Mouse (Mus musculus) forebrain, embryonic 10.5 days (tissue): Measurements from ENCODE around the gene Prelp. TPM values are rescaled to one million over a fixed set of nuclear protein-coding genes. Genes with fewer than 3 reads are reported as not detected.

ENCODE experiments used
- DNase-seq: peaks from one replicate; pipeline ENCODE4 v3.0.0-alpha.2; 2017; ENCODE audit warnings: low spot score; ENCODE audit errors: extremely low spot score
- H3K27ac ChIP-seq: fragments of 300-500 bp; sonication (generic); 2 replicates; pipeline ENCODE4 v1.5.1; 2016; ENCODE audit warnings: mild to moderate bottlenecking
- H3K27me3 ChIP-seq: fragments of 300-500 bp; sonication (generic); 2 replicates; pipeline ENCODE4 v1.6.1; 2016; ENCODE audit warnings: mild to moderate bottlenecking; ENCODE audit not compliant: poor library complexity, severe bottlenecking
- H3K36me3 ChIP-seq: fragments of 300-500 bp; sonication (generic); replicated peaks from 2 replicates; pipeline ENCODE4 v1.6.1; 2016; ENCODE audit warnings: mild to moderate bottlenecking, moderate library complexity
- H3K4me1 ChIP-seq: fragments of 300-500 bp; sonication (generic); 2 replicates; pipeline ENCODE4 v1.6.1; 2016
- H3K4me3 ChIP-seq: fragments of 300-500 bp; sonication (generic); 2 replicates; pipeline ENCODE4 v1.5.1; 2016; ENCODE audit warnings: mild to moderate bottlenecking, moderate library complexity
- H3K9me3 ChIP-seq: fragments of 300-500 bp; sonication (generic); 2 replicates; pipeline ENCODE4 v1.6.1; 2016; ENCODE audit warnings: mild to moderate bottlenecking, moderate library complexity
- WGBS: fragments of 180-500 bp; shearing (Covaris S2); methylation state at CpG from one replicate; pipeline ENCODE4 v1.1.7; 2016; 5-methylcytosine and 5-hydroxymethylcytosine counted together
- polyA plus RNA-seq: library from polyadenylated mRNA; unstranded; fragments of >200 nt; fragmentation: Nextera tagmentation; extraction: Ambion mirVana; gene quantifications from 2 replicates; pipeline ENCODE4 v1.2.1, GENCODE M21; 2016

The Prelp gene
- polyA plus RNA-seq, 1 experiment from 2014 or later, result 0.90 TPM

DNA sequence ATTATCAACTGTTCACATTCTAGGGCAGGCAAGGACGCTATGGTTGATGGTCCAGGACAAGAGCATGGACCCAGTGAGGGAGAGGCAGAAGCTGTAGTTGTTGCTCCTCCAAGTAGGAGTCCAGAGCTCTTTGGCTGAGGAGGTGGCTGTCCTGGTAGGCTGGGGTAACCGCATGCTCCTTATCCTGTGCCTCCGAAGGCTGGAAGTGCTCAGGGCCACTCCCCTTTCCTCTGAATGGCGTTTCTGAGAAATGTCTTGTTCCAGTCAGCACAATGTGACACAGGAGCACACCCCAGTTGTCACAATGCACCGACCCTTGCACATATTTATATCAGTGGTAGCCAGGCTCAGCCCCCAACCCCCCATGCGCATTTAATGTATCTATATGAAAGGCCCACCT is 30.4 kb upstream of the Prelp start:
- H3K27me3 ChIP-seq, result no peaks in the 10 kb centered on the region
- H3K27ac ChIP-seq, result 0 out of 2 replicates have a peak overlapping the region, but pooled peaks have one; percentile 51
- H3K9me3 ChIP-seq, result no peaks in the 10 kb centered on the region
- H3K36me3 ChIP-seq, result no peaks in the 10 kb centered on the region
- no peak for DNase-seq
- no peak overlapping the region for H3K4me3 ChIP-seq
- 68% methylated on average over 6 of the region's 6 CpGs for WGBS
- peaks cover 13% of the 10 kb centered on the region for H3K4me1 ChIP-seq

GRCm38 (mm10) chr1:133950061-133950782 is 29.0 kb upstream of the Prelp start:
- Histone ChIP-seq H3K27me3 (no peaks in the 10 kb centered on the region), H3K4me3 (no peak overlapping the region), H3K9me3 (no peaks in the 10 kb centered on the region), H3K4me1 (peaks cover 13% of the 10 kb centered on the region), H3K36me3 (no peaks in the 10 kb centered on the region), H3K27ac (no peak overlapping the region)
- no peak for DNase-seq
- 77% methylated on average over 7 of the region's 7 CpGs for WGBS

GRCm38 (mm10) chr1:133945106-133945505 is 23.9 kb upstream of the Prelp start:
- no peak for DNase-seq
- no peaks in the 10 kb centered on the region for H3K27me3 ChIP-seq
- H3K36me3 ChIP-seq, result no peaks in the 10 kb centered on the region
- no peak overlapping the region for H3K4me3 ChIP-seq
- no peaks in the 10 kb centered on the region; the same call in 1 of the 2 replicates for H3K4me1 ChIP-seq
- peaks cover 11% of the 10 kb centered on the region; the same call in 1 of the 2 replicates for H3K9me3 ChIP-seq
- no peak overlapping the region for H3K27ac ChIP-seq
- WGBS, result 90% methylated on average over 3 of the region's 3 CpGs

GRCm38 (mm10) chr1:133941904-133942303 is 20.7 kb upstream of the Prelp start:
- 90% methylated on average over 3 of the region's 3 CpGs for WGBS

GRCm38 (mm10) chr1:133941158-133941860 is 20.1 kb upstream of the Prelp start:
- whole genome bisulfite sequencing, result 81% methylated on average over 11 of the region's 11 CpGs
- DNase-seq, result no peak
- Histone ChIP-seq H3K27me3 (no peaks in the 10 kb centered on the region), H3K9me3 (peaks cover 11% of the 10 kb centered on the region; the same call in 1 of the 2 replicates), H3K4me3 (no peak overlapping the region), H3K36me3 (no peaks in the 10 kb centered on the region), H3K27ac (0 out of 2 replicates have a peak overlapping the region, but pooled peaks have one; percentile 37), H3K4me1 (no peaks in the 10 kb centered on the region; the same call in 1 of the 2 replicates)

More at GRCm38 (mm10) chr1:133941904-133942303, 20.7 kb upstream of the Prelp start:
- Histone ChIP-seq H3K27ac (0 out of 2 replicates have a peak overlapping the region, but pooled peaks have one; percentile 0), H3K4me3 (no peak overlapping the region), H3K27me3 (no peaks in the 10 kb centered on the region), H3K4me1 (no peaks in the 10 kb centered on the region; the same call in 1 of the 2 replicates), H3K36me3 (no peaks in the 10 kb centered on the region), H3K9me3 (peaks cover 11% of the 10 kb centered on the region; the same call in 1 of the 2 replicates)
- DNase-seq, result no peak

GRCm38 (mm10) chr1:133940481-133941092 is 19.4 kb upstream of the Prelp start:
- no peak for DNase-seq
- H3K27ac ChIP-seq, result no peak overlapping the region
- H3K4me1 ChIP-seq, result no peaks in the 10 kb centered on the region; the same call in 1 of the 2 replicates

DNA sequence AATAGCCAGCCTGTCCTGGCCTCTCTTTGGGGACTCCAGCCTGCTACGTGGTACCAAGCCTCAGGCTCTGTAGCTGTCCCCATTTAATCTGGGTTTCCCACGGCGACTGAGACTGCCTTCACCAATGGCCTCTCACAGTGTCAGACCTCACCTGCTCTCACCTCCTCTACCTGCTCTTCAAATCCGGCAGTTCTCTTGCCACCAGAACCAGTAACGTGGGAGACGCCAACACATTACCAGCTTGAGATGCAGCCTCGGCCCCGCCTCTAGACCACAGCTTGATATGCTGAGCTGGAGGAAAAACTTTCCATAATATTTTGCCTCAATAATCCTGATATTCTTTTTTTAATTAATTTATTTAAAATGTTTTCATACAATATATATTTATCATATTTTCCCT is 18.5 kb upstream of the Prelp start:
- H3K27ac ChIP-seq, result no peak overlapping the region
- H3K9me3 ChIP-seq, result peaks cover 14% of the 10 kb centered on the region; the same call in 1 of the 2 replicates
- DNase-seq, result no peak
- no peaks in the 10 kb centered on the region for H3K36me3 ChIP-seq
- 91% methylated on average over 8 of the region's 8 CpGs for WGBS
- H3K4me1 ChIP-seq, result no peaks in the 10 kb centered on the region; the same call in 1 of the 2 replicates
- H3K4me3 ChIP-seq, result no peak overlapping the region
- H3K27me3 ChIP-seq, result no peaks in the 10 kb centered on the region

More at GRCm38 (mm10) chr1:133940481-133941092, 19.4 kb upstream of the Prelp start:
- no peaks in the 10 kb centered on the region for H3K36me3 ChIP-seq
- peaks cover 14% of the 10 kb centered on the region; the same call in 1 of the 2 replicates for H3K9me3 ChIP-seq
- no peak overlapping the region for H3K4me3 ChIP-seq
- H3K27me3 ChIP-seq, result no peaks in the 10 kb centered on the region
- 87% methylated on average over 3 of the region's 3 CpGs for WGBS

DNA sequence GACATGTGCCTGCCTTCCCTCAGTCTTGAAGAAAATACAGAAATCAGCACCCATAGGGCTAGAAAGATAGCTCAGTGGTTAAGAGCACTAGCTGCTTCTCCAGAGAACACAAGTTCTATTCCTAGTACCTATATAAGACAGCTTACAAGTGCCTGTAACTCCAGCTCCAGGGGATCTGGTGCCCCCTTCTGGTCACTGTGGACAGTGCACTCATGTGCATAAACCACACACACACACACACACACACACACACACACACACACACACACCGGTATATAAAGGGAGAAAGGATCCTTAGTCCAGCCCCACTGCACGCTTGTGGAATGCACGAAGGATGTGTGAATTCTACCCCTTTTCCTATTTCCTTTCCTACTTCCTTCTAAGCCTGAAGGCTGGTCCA is 15.0 kb upstream of the Prelp start:
- no peak overlapping the region for H3K27ac ChIP-seq
- H3K9me3 ChIP-seq, result 0 out of 2 replicates have a peak, but pooled peaks cover 4% of the 10 kb centered on the region
- H3K4me3 ChIP-seq, result no peak overlapping the region
- no peaks in the 10 kb centered on the region for H3K36me3 ChIP-seq
- H3K4me1 ChIP-seq, result peaks cover 19% of the 10 kb centered on the region
- 94% methylated on average over 3 of the region's 3 CpGs for WGBS
- no peak for DNase-seq
- no peaks in the 10 kb centered on the region for H3K27me3 ChIP-seq

DNA sequence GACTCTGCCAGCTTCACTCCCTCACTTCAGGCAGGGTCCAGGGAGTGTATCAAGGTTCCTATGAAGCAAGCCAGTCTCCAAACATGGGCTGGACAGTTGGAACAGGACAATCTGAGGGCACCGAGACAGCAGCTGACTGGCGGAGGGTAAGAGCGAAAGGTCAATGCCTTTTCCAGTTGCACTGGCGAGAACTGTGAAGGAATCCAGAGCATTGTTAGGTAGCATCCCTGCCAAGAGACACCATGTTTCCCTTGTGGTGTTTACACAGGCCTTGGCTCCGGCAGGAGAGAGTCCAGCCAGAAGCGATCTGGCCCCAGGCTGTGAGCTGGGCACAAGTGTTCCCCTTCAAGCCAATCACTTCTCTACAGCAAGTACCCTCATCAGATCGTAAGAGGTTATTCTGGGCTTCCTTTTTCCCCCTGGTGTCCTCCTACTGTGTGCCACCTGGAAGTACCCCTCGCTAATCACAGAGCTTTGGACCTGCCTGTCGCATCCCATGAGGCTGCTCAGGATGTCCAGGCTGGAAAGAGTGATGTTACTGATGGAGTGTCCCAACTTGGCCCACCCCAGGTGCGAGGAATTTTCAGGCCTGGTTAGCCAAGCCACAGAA is 13.2 kb upstream of the Prelp start:
- 0 out of 2 replicates have a peak overlapping the region, but pooled peaks have one; percentile 35 for H3K27ac ChIP-seq
- H3K4me1 ChIP-seq, result peaks cover 19% of the 10 kb centered on the region
- H3K36me3 ChIP-seq, result no peaks in the 10 kb centered on the region
- no peaks in the 10 kb centered on the region for H3K27me3 ChIP-seq
- DNase-seq, result no peak
- WGBS, result 86% methylated on average over 10 of the region's 10 CpGs
- H3K9me3 ChIP-seq, result 0 out of 2 replicates have a peak, but pooled peaks cover 4% of the 10 kb centered on the region
- no peak overlapping the region for H3K4me3 ChIP-seq

- Histone ChIP-seq H3K27ac (peak overlapping the region; percentile 51; the same call in 1 of the 2 replicates), H3K36me3 (no peaks in the 10 kb centered on the region), H3K9me3 (0 out of 2 replicates have a peak, but pooled peaks cover 4% of the 10 kb centered on the region), H3K4me3 (no peak overlapping the region), H3K27me3 (no peaks in the 10 kb centered on the region), H3K4me1 (peaks cover 19% of the 10 kb centered on the region)
- DNase-seq, result no peak
- WGBS, result 66% methylated on average over 14 of the region's 14 CpGs
Measured at GRCm38 (mm10) chr1:133933301-133934195, 12.3 kb upstream of the Prelp start.

DNA sequence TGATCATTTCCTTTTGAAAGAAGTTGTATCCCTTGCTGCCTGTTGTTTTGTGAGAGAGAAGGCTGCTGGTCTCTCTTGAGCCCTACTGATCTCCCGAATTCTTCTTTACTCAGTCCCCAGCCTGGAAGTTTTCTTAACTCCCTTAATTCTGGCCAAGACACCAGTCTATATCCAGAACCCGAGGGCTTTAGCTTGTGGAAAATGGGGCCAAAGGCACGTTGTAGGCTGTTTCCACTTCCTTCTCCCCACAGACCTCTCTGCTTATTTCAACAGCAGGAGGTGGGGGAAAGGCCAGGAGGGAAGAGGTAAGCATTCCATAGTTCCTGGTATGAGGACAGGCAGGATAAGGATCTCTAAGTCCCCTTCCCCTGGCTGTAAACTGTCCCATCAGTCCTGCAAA is 8.8 kb upstream of the Prelp start:
- no peaks in the 10 kb centered on the region for H3K36me3 ChIP-seq
- no peak overlapping the region for H3K27ac ChIP-seq
- H3K4me3 ChIP-seq, result no peak overlapping the region
- 66% methylated on average over 3 of the region's 3 CpGs for WGBS
- no peak for DNase-seq
- H3K4me1 ChIP-seq, result peaks cover 19% of the 10 kb centered on the region
- 0 out of 2 replicates have a peak, but pooled peaks cover 9% of the 10 kb centered on the region for H3K9me3 ChIP-seq
- H3K27me3 ChIP-seq, result no peaks in the 10 kb centered on the region
